Mouse (Mus musculus) lung, postnatal 0 days (tissue): Measurements from ENCODE around the gene Rbpj. TPM values are rescaled to one million over a fixed set of nuclear protein-coding genes. Genes with fewer than 3 reads are reported as not detected.
A peak's percentile ranks its signal among the peaks of the same experiment; 100 is the strongest.

Experiments used
- ATAC-seq: fragments of 200-750 bp; cut with Nextera tagmentation; 2 replicates; pipeline ENCODE4 v1.8.0; 2017; ENCODE audit warnings: moderate library complexity
- DNase-seq: peaks from one replicate; pipeline ENCODE4 v3.0.0-alpha.2; 2016; ENCODE audit warnings: low spot score
- H3K27ac ChIP-seq: fragments of 300-500 bp; sonication (generic); 2 replicates; pipeline ENCODE4 v1.5.1; 2014; ENCODE audit warnings: antibody characterized with exemption, mild to moderate bottlenecking, low read length, mixed read lengths
- H3K27me3 ChIP-seq: fragments of 300-500 bp; sonication (generic); replicated peaks from 2 replicates; pipeline ENCODE4 v1.6.1; 2014; ENCODE audit warnings: low read length, mixed read lengths; ENCODE audit not compliant: insufficient read depth
- H3K36me3 ChIP-seq: fragments of 300-500 bp; sonication (generic); 2 replicates; pipeline ENCODE4 v1.6.1; 2014; ENCODE audit warnings: low read length, mixed read lengths; ENCODE audit not compliant: insufficient read depth
- H3K4me1 ChIP-seq: fragments of 300-500 bp; sonication (generic); 2 replicates; pipeline ENCODE4 v1.6.1; 2014; ENCODE audit warnings: antibody characterized with exemption, low read depth, low read length, mixed read lengths; ENCODE audit not compliant: insufficient read depth
- H3K4me2 ChIP-seq: fragments of 300-500 bp; sonication (generic); replicated peaks from 2 replicates; pipeline ENCODE4 v1.6.1; 2014; ENCODE audit warnings: low read depth, mild to moderate bottlenecking, low read length, moderate library complexity, mixed read lengths
- H3K4me3 ChIP-seq: fragments of 300-500 bp; sonication (generic); 2 replicates; pipeline ENCODE4 v1.5.1; 2014; ENCODE audit warnings: low read depth, low read length
- H3K9ac ChIP-seq: fragments of 300-500 bp; sonication (generic); replicated peaks from 2 replicates; pipeline ENCODE4 v1.6.1; 2014; ENCODE audit warnings: low read depth, mild to moderate bottlenecking
- H3K9me3 ChIP-seq: fragments of 300-500 bp; sonication (generic); 2 replicates; pipeline ENCODE4 v1.6.1; 2016; ENCODE audit warnings: low read length, mixed read lengths
- CTCF ChIP-seq: IDR thresholded peaks from 2 replicates; pipeline ENCODE4 v1.5.1; 2016; ENCODE audit warnings: antibody characterized with exemption, mild to moderate bottlenecking
- EP300 ChIP-seq: IDR thresholded peaks from 2 replicates; pipeline ENCODE4 v1.6.1; 2016; ENCODE audit warnings: antibody characterized with exemption, mild to moderate bottlenecking, control low read depth
- WGBS: fragments of 180-500 bp; shearing (Covaris S2); extraction: QIAGEN DNeasy Blood & Tissue Kit; methylation state at CpG from one replicate; pipeline ENCODE4 v1.1.7; 2014; 5-methylcytosine and 5-hydroxymethylcytosine counted together
- polyA plus RNA-seq: library from polyadenylated mRNA; unstranded; fragments of >200 nt; fragmentation: Nextera tagmentation; extraction: Ambion mirVana; gene quantifications from 2 replicates; pipeline ENCODE4 v1.2.1, GENCODE M21; 2015

Gene Rbpj
- polyA plus RNA-seq, 1 experiment from 2014 or later: 22.7 TPM

DNA sequence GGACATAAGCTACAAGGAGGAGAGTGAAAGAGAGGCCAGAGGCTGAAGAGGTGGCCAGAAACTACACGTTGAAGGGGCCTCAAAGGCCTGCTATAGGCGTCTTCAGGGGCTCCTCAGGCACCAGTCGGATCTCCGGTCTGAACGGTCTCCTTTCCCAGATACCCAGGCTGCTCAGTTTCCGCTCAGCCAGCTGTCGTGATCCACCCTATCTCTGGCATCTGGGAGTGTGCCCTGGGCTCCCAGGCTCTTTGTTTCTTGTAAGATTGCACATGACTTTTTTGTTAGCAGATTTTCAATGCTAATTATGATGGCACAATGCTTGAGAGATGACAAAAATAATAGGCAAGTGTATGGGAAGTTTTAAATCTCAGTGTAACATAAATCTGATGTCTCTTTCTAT lies 95.2 kb downstream of the Rbpj start:
- Histone ChIP-seq H3K9ac (no peak overlapping the region), H3K4me3 (no peak overlapping the region), H3K9me3 (no peaks in the 10 kb centered on the region), H3K27ac (no peak overlapping the region), H3K4me2 (no peak overlapping the region), H3K27me3 (no peaks in the 10 kb centered on the region), H3K4me1 (no peaks in the 10 kb centered on the region), H3K36me3 (no peaks in the 10 kb centered on the region)
- ATAC-seq (no peak), DNase-seq (no peak)
- no peak for TF ChIP-seq EP300
- no peak for TF ChIP-seq CTCF
- WGBS: 72% methylated on average over 7 of the region's 7 CpGs

GRCm38 (mm10) chr5:53564309-53564708 lies 98.4 kb downstream of the Rbpj start:
- Histone ChIP-seq H3K4me2 (peak overlapping the region; percentile 43), H3K4me3 (peak overlapping the region; percentile 29), H3K4me1 (no peaks in the 10 kb centered on the region), H3K9me3 (no peaks in the 10 kb centered on the region), H3K36me3 (no peaks in the 10 kb centered on the region), H3K27me3 (no peaks in the 10 kb centered on the region), H3K9ac (0 out of 2 replicates have a peak overlapping the region, but pooled peaks have one; percentile 20), H3K27ac (no peak overlapping the region)
- DNase-seq (peak; percentile 45), ATAC-seq (peak; percentile 46; the same call in 1 of the 2 replicates)
- WGBS: 36% methylated on average over 19 of the region's 19 CpGs
- TF ChIP-seq CTCF: no peak

- Histone ChIP-seq H3K9me3 (no peaks in the 10 kb centered on the region), H3K4me3 (no peak overlapping the region), H3K4me2 (no peak overlapping the region), H3K27me3 (no peaks in the 10 kb centered on the region), H3K9ac (no peak overlapping the region), H3K4me1 (no peaks in the 10 kb centered on the region), H3K27ac (peak overlapping the region; percentile 6; the same call in 1 of the 2 replicates), H3K36me3 (no peaks in the 10 kb centered on the region)
- WGBS: 55% methylated on average over 5 of the region's 5 CpGs
- ATAC-seq (no peak), DNase-seq (peak; percentile 57)
- no peak for TF ChIP-seq CTCF
- no peak for TF ChIP-seq EP300
Measured at GRCm38 (mm10) chr5:53565213-53565794, 99.4 kb downstream of the Rbpj start.

GRCm38 (mm10) chr5:53566485-53567083 lies 100.6 kb downstream of the Rbpj start:
- TF ChIP-seq CTCF: no peak
- TF ChIP-seq EP300: no peak
- WGBS: 79% methylated on average over 15 of the region's 15 CpGs

DNA sequence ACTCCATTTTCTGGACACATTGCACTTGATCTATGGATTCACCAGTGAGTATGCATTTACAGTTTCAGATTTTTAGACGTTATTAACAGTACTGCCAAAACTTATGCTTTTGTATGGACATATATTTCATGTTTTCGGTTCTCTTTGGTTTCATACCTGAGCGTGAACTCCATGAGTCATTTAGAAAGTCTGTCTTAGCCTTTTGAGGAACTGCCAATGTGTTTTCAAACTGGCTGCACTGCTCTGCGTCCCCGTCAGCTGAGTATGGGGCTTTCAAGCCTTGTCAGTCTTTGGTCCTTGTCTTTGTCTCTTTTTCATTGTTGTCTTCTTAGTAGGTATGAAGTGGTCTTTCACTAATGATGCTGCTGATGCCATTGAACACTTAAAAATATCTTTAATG lies 106.5 kb downstream of the Rbpj start:
- DNase-seq: no peak
- Histone ChIP-seq H3K27me3 (no peaks in the 10 kb centered on the region), H3K4me2 (no peak overlapping the region), H3K9ac (no peak overlapping the region), H3K4me1 (no peaks in the 10 kb centered on the region), H3K27ac (no peak overlapping the region), H3K4me3 (no peak overlapping the region), H3K9me3 (no peaks in the 10 kb centered on the region), H3K36me3 (no peaks in the 10 kb centered on the region)
- 83% methylated on average over 5 of the region's 5 CpGs for WGBS
- ATAC-seq: no peak
- no peak for TF ChIP-seq EP300
- TF ChIP-seq CTCF: no peak

More at GRCm38 (mm10) chr5:53566485-53567083, 100.6 kb downstream of the Rbpj start:
- ATAC-seq (no peak), DNase-seq (no peak)
- Histone ChIP-seq H3K27me3 (no peaks in the 10 kb centered on the region), H3K9me3 (no peaks in the 10 kb centered on the region), H3K9ac (no peak overlapping the region), H3K36me3 (no peaks in the 10 kb centered on the region), H3K27ac (no peak overlapping the region), H3K4me2 (no peak overlapping the region), H3K4me3 (no peak overlapping the region), H3K4me1 (no peaks in the 10 kb centered on the region)

GRCm38 (mm10) chr5:53574883-53575442 lies 109.0 kb downstream of the Rbpj start:
- no peak overlapping the region for H3K4me3 ChIP-seq
- 56% methylated on average over 3 of the region's 3 CpGs for WGBS
- no peaks in the 10 kb centered on the region for H3K4me1 ChIP-seq
- no peaks in the 10 kb centered on the region for H3K36me3 ChIP-seq
- H3K27ac ChIP-seq: no peak overlapping the region
- no peak overlapping the region for H3K9ac ChIP-seq
- H3K27me3 ChIP-seq: no peaks in the 10 kb centered on the region
- TF ChIP-seq CTCF: no peak
- TF ChIP-seq EP300: no peak
- DNase-seq: no peak
- no peak for ATAC-seq
- no peak overlapping the region for H3K4me2 ChIP-seq
- no peaks in the 10 kb centered on the region for H3K9me3 ChIP-seq
